Mouse (Mus musculus) ovary, adult 2 months (tissue): Measurements from ENCODE around the gene Lim2. TPM values are rescaled to one million over a fixed set of nuclear protein-coding genes. Genes with fewer than 3 reads are reported as not detected.

Experiments
- polyA plus RNA-seq: library from polyadenylated mRNA; depleted of rRNA; stranded (reverse); fragments of >200 nt; gene quantifications from 2 replicates; pipeline ENCODE4 v1.2.3, GENCODE M21; 2012; rRNA removed

The Lim2 gene
- polyA plus RNA-seq = not detected in 2 replicates

GRCm38 (mm10) chr7:43427406-43427805, at the start of gene Lim2:
TSS of gene Lim2 (plus strand) at chr7:43427670.

GRCm38 (mm10) chr7:43408131-43408553, 19.3 kb upstream of the Lim2 start, which contains the start of gene Siglecg:
TSS of gene Siglecg (plus strand) at chr7:43408204.

GRCm38 (mm10) chr7:43436341-43437255, 9.1 kb downstream of the Lim2 start, which contains the start of gene Nkg7:
TSS of gene Nkg7 (plus strand) at chr7:43437073.

GRCm38 (mm10) chr7:43440482-43440881, 13.0 kb downstream of the Lim2 start, which contains the start of gene Cldnd2:
TSS of gene Cldnd2 (plus strand) at chr7:43440782.

GRCm38 (mm10) chr7:43443917-43444293, 16.4 kb downstream of the Lim2 start, which contains the start of the genes Etfb and Gm45233:
TSS of gene Etfb (plus strand) at chr7:43444083.
TSS of gene Gm45233 (plus strand) at chr7:43444128.

GRCm38 (mm10) chr7:43462851-43463250, 35.4 kb downstream of the Lim2 start, which contains the start of gene Vsig10l:
TSS of gene Vsig10l (plus strand) at chr7:43463151.

Other genes with a start within 250 kb of the Lim2 start
- 2.2 and 3.1 TPM in 2 replicates for gene Zfp715, start 114.4 kb upstream of the Lim2 start, polyA plus RNA-seq
- gene Siglecf, start 76.3 kb upstream of the Lim2 start, polyA plus RNA-seq = 0.32 and 0.59 TPM in 2 replicates
- 3.3 and 3.4 TPM in 2 replicates for gene Siglecg, start 19.5 kb upstream of the Lim2 start, polyA plus RNA-seq
- 3.6 and 4.3 TPM in 2 replicates for gene Nkg7, start 9.4 kb downstream of the Lim2 start, polyA plus RNA-seq
- not detected in 2 replicates for gene Cldnd2, start 13.1 kb downstream of the Lim2 start, polyA plus RNA-seq
- 66.7 and 91.3 TPM in 2 replicates for gene Etfb, start 16.4 kb downstream of the Lim2 start, polyA plus RNA-seq
- 1.4 and 1.9 TPM in 2 replicates for gene Gm45233, start 16.5 kb downstream of the Lim2 start, polyA plus RNA-seq
- 11.4 and 11.9 TPM in 2 replicates for gene Vsig10l, start 35.5 kb downstream of the Lim2 start, polyA plus RNA-seq
- gene Iglon5, start 62.4 kb downstream of the Lim2 start, polyA plus RNA-seq = 4.7 and 5.2 TPM in 2 replicates
- not detected in 2 replicates for gene 4931406B18Rik, start 78.3 kb downstream of the Lim2 start, polyA plus RNA-seq
- 2.1 and 6.2 TPM in 2 replicates for gene Cd33, start 116.8 kb downstream of the Lim2 start, polyA plus RNA-seq
- gene Zfp658, start 134.6 kb downstream of the Lim2 start, polyA plus RNA-seq = 1.5 and 1.6 TPM in 2 replicates
- gene Zfp719, start 151.9 kb downstream of the Lim2 start, polyA plus RNA-seq = 2.7 and 3.1 TPM in 2 replicates
- 0.38 TPM in 1 of 2 replicates, not detected in the other for gene Zfp819, start 179.5 kb downstream of the Lim2 start, polyA plus RNA-seq
- not detected in 2 replicates for gene Ceacam18, start 207.0 kb downstream of the Lim2 start, polyA plus RNA-seq
- 2.9 and 3.8 TPM in 2 replicates for gene Siglece, start 232.5 kb downstream of the Lim2 start, polyA plus RNA-seq
- gene Ctu1, start 244.3 kb downstream of the Lim2 start, polyA plus RNA-seq = 32.2 and 40.1 TPM in 2 replicates